Mouse (Mus musculus): ENCODE results near the gene Fam171a2.

The Fam171a2 gene

DNA sequence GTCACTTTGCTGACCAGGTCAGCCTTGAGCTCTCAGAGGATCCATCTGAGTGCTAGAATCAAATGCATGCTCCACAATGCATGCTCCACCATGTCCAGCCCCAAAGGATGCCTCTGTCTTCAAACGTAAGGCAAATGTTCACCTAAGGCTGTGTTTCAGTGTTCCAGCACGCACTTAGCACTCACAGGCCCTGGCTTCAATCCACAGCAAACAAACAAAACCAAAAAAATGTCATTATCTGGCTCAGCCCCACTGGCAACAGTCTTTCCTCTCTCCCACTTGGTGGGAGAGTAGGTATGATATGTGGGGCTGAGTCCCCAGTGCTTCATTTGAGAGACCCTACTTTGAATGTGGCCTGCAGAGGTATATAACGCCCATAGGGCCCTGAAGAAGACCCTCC lies 36.4 kb downstream of the Fam171a2 start:
- TF ChIP-seq GATA4 (IDR thresholded peaks at IDR 0.05; ENCODE audit: insufficient replicate concordance, low read length): no peak

DNA sequence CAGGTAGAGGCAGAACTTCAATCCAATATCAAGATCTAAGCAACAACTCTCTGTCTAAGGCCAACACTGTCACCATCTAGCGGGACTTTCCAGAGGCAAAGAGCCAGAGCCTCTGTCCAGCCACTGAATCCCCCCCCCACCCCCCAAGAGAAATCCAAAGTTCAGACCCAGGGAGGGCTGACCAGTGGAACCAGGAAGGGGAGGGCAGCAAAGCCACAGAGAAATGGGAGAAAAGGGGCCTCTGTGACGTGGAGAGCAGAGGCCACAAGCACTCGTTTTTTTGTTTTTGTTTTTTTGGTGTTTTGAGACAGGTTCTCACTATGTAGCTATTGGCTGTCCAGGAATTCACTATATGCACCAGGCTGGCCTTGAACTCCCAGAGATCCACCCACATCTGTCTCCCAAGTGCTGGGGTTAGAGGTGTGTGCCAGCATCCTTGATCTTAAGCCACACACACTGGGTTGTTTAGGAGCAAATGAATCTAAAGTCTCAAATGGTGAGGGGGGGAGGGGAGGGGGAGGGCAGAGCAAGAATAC lies 37.6 kb downstream of the Fam171a2 start:
- TF ChIP-seq GATA4 (IDR thresholded peaks at IDR 0.05; ENCODE audit: insufficient replicate concordance, low read length): no peak

DNA sequence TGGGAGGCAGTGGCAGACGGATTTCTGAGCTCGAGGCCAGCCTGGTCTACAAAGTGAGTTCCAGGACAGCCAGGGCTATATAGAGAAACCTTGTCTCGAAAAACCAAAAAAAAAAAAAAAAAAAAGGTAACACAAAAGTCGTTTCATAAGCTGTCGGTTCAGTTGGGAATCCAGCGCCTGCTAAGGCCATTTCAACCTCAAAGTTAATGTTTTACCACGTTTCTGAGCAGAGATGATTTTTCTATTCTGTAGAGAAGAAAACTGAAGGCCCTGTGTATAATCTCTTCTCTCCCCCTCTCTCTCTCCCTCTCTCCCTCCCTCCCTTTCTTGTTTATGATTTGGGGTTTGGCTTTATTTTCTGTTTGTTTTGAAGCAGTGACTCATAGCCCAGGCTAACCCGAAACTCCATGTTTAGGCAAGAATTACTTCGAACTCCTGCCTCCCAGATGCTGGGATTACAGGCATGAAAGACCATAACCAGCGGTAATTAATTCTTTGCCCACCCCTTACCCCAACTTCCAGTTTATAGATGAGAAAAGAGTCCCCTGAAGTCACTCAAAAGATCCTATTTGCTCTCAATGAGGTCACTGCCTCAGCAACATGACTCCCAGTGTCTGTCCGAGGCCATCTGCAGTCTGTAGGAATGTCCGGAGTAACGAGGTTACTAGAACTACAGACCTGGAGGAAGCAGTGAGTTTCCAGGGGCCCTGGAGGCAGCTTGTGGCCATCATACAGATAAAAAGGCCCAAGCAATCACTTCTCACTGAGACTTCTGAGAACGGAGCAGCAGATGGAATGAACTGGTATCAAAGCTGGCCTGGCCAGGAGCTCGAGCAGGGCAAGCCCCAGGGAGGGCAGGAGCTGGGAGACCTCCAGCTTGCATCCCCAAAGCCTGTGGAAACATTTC lies 38.3 kb downstream of the Fam171a2 start:
- peak; percentile 47; the same call in 1 of the 2 replicates for TF ChIP-seq GATA4 (IDR thresholded peaks at IDR 0.05; ENCODE audit: insufficient replicate concordance, low read length)

DNA sequence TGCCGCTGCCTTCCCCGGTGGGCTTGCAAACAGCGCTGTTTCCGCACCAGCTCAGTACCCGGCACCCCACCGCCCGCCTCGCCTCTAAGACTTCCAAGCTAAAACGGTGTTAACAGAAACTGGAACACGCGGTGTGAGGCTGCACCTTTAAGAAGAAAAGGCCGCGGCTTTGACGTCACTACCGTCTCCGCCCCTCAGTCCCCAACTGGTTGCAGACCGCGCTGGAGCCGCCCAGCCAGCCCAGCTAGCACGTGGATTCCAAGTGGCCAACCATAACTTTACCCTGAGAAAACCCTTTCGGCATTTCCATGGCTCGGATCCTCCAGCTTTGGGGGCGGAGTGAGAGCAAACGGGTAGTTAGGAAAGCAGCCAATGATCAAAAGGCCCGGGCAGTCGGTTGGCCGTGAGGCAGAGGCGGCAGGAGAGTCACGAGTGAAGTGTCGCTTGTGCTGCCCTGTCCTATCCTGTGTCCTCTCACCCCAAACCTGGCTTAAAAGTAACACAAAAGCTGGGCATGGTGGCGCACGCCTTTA lies 39.1 kb downstream of the Fam171a2 start:
- peak; percentile 53; the same call in 1 of the 2 replicates for TF ChIP-seq GATA4 (IDR thresholded peaks at IDR 0.05; ENCODE audit: insufficient replicate concordance, low read length)

DNA sequence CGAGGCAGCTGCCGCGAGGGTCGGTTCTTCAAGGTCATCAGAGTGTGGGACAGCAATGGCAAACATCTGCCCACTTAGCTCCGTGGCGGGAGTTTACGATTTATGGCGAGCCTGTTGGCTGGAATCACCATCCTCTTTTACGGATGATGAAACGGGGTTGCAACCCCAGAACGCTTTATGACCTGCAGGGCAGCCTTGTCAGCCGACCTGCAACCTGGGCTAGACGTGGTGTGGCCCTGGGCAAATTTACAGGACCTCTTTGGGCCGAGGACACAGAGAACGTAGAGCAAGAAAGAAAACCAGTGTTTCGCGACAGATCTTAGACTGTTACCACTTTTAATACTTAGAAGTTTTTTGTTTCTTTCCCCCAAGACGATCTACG lies 39.7 kb downstream of the Fam171a2 start, which contains the start of gene Slc25a39:
Slc25a39 (minus strand) TSS at position 113 of the 382 bp plus-strand sequence.
- no peak for TF ChIP-seq GATA4 (IDR thresholded peaks at IDR 0.05; ENCODE audit: insufficient replicate concordance, low read length)

DNA sequence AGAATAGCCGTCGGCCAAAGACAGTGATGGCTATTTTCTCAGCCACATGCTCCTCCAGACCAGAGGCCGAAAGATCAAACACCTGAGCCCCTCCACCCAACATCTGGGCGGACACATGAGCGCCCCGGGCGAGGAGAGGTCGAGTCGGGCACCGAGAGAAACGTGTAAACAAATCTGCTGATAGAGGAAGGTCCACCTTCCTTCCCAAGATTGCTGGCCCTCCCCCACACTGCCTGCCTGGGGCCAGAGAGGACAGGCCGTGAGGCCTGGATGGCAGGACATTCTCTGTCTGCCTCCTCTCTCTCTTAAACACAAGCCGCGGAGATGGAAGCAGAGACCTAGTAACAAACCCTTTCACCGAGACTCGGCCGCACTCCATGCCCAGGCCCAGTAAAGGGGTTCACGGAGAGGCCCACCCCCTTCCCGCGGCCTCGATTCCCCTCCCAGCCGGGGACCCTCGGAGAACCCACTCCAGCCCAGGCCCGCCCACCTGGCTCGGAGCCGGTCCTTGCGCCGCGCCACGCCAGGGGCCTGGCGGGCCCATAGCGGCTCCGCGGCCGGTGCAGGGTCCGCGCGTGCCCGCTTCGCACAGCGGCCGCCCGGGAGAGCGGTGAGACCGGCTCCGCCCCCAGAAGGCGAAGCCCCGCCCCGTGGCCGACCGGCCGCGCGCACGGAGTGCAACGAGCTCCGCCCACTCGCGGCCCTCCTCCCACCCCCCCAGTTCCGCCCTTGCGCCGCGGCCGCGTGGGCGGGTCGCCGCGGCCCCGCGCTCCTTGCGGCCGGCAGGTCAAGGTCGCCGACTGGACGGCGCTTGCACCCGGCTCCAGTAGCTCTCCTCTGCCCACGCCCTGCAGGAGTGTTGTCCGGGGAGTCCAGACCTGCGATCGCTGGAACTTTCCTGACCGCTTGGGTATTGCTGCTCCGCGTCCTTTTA lies 40.3 kb downstream of the Fam171a2 start:
- TF ChIP-seq GATA4 (IDR thresholded peaks at IDR 0.05; ENCODE audit: insufficient replicate concordance, low read length): peak; percentile 38; the same call in 1 of the 2 replicates

DNA sequence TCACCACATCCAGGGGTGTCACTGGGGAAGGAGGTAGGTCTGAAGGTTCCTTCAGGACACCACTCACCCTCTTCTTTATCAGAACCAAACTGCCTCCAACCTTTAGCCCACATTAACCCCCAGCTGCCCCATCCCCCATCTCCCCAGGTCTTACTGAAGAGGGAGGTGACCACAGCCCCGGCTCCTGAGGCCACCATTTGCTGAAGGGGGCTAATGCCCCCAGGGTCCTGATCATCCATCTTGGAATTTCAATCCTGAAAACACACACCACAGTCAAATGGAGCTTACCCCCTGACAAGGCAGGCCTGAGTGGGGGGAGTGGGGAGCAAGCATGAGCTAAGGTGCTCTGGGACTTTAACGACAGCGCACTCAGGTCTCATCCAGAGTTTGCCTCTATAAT lies 41.1 kb downstream of the Fam171a2 start:
- no peak for TF ChIP-seq GATA4 (IDR thresholded peaks at IDR 0.05; ENCODE audit: insufficient replicate concordance, low read length)

DNA sequence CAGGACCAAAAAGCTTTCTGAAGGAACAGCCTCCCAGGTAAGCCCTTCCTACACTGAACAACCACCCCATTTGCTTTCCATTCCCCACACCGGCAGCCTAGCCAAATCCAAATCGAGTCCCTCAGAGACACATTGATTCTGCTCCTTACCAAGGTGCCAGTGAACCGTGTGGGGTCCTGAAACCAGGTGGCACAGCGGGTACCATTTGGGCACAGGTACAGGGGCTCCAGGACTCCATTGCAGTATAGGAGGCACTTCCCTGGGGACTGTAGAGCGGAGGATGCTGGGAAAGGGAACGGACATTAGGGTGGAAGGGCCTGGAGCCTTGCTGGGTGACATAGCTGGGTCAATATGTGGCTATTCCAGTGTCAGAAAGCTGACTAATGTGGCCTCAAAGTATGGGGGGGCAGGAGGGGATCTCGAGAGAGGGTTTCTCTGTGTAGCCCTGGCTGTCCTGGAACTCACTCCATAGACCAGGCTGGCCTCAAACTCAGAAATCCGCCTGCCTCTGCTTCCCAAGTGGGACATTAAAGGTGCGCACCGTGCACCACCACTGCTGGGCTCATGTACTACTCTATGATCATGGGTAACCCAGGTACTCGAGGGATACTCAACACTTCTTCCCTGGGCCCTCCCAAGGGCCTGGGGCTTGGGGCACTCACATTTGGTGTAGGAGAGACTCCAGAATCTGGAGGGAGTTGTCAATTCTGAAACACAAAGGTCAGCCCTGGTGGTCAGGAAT lies 41.8 kb downstream of the Fam171a2 start:
- TF ChIP-seq GATA4 (IDR thresholded peaks at IDR 0.05; ENCODE audit: insufficient replicate concordance, low read length): no peak

DNA sequence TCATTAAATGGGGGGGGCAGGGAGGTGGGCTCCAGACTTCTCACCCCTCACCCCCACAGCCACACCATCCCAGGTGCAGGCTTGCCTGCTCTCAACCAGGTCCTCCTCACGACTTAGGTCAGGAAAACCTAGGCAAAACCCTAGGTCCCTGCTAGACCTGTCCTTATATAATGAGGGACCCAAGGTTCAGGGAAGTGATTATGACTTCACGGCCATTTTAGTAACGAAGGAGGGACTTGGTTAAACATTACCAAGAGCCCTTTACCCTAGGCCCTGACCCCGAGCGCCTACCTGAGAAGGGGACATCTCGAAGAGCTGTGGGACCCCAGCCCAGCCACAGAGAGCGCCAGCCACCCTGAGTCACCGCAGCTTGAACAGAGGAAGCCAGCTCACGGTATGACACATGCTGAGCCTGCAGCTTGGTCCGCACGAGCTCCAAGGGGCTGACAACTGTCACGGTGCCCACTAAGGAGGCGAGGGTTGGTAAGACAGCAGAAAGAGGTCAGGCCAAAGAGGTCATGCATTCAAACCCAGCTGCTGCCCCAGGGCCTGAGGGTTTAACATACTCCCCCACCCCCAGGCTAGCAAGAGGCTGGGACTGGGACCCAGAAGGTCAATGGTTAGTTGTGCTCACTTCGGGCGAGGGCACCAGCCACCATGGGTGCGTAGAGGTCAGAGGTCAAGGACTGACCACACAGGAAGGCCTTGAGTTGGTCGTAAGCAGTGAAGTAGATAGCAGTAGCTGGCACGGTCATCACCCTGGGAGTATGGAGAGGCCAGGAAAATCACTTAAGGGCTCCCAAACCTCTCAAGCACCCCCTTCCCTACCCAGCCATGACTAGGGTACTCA lies 43.1 kb downstream of the Fam171a2 start:
- TF ChIP-seq GATA4 (IDR thresholded peaks at IDR 0.05; ENCODE audit: insufficient replicate concordance, low read length): no peak

DNA sequence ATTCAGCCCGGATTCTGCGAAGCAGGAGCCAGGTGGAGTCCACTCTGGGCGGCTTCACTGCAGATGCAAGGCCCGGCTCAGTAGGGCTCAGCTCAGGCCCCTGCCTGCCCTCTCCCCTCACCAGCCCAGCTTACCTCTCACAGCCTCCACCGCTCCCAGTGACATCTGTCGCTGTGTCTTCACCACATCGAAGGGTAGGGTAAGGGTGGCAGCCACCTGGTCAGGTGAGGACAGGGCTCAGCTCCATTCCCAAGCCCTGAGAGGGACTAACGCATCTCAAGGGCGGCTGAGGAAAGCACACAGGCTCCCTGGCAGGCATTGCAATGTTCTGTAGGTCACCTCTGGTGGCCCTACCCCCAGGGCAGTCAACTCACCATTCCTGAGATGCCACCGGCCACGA lies 43.8 kb downstream of the Fam171a2 start:
- TF ChIP-seq GATA4 (IDR thresholded peaks at IDR 0.05; ENCODE audit: insufficient replicate concordance, low read length): no peak

DNA sequence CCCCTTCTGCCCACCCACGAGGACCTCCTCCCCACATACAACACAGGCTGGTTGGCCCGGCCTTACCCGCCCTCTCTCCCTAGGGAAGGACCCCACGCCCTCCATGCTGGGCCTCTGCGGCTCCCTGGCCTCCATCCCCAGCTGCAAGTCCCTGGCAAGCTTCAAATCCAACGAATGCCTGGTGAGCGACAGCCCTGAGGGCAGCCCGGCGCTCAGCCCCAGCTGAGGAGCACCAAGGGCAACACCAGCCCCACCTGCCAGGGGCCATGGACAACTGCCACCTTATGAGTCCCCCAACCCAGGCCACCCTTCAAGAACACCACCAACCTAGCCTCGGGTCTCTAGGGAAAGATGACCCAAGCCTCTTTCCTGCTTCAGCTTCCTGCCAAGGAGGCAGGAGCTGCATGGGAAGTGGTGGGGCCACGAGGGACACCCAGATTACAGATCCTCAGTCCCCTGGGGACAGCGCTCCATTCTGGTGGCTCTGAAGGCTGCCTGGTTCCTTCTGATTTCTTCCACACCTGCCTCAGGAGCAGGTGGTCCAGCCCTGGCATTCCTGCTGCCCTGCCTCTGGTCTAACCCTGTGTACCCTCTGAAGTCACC lies 45.5 kb downstream of the Fam171a2 start:
- no peak for TF ChIP-seq GATA4 (IDR thresholded peaks at IDR 0.05; ENCODE audit: insufficient replicate concordance, low read length)

DNA sequence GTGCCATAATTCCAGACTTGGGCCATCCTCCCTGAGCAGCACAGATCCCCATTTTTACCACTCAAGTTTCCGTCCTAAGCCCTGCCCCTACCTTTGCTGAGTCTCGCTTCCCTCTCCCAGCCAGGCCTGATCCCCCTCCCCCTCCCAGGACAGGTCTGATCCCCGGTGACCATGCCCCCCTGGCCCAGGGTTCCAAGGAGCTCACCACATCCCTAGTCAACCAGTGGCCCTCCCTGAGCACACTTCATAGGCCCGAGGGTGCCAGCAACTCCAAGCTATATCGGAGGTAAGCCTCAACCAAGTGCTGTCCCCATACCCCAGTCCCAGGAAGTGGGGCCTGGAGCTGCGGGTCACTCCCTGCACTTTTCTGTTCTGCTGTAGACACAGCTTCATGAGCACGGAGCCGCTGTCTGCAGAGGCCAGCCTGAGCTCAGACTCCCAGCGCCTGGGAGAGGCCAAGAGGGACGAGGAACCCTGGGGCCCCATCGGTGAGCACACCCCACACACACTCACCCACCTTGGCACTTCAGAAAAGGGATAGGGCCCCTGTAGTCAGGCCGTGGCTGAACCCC lies 46.9 kb downstream of the Fam171a2 start:
- no peak for TF ChIP-seq GATA4 (IDR thresholded peaks at IDR 0.05; ENCODE audit: insufficient replicate concordance, low read length)

DNA sequence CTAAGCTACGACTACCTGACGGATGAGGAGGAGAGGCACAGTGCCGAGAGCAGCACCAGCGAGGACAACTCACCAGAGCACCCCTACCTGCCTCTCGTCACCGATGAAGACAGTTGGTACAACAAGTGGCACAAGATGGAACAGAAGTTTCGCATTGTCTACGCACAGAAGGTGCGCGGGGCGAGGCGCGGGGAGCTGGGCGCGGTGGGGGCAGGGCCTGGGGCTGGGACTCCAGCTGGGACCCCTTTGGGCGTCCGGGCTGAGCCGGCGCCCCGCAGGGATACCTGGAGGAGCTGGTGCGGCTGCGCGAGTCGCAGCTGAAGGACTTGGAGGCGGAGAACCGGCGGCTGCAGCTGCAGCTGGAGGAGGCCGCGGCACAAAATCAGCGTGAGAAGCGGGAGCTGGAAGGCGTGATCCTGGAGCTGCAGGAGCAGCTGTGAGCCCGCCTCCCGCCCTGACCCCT lies 47.8 kb downstream of the Fam171a2 start:
- TF ChIP-seq GATA4 (IDR thresholded peaks at IDR 0.05; ENCODE audit: insufficient replicate concordance, low read length): no peak
